Mouse (Mus musculus) megakaryocyte, embryonic 14.5 days (primary cell): ENCODE results near the gene Cenpb.
"Not testable (repeated sequence)": the region's sequence is repeated elsewhere in the genome, so short reads cannot be mapped to it uniquely, and the experiment has no call there.

Source experiments
- FLI1 ChIP-seq: IDR thresholded peaks from 2 replicates; pipeline ENCODE4 v1.6.1; 2012; ENCODE audit warnings: low read length, inconsistent platforms, mixed read lengths
- GATA1 ChIP-seq: IDR thresholded peaks from 3 replicates; pipeline ENCODE4 v1.6.1; 2012; ENCODE audit warnings: mixed read lengths, low read length, inconsistent platforms, borderline replicate concordance

GRCm38 (mm10) chr2:131226669-131227068 lies 46.8 kb upstream of the Cenpb start:
- TF ChIP-seq GATA1, FLI1: not testable (repeated sequence)
